Mouse (Mus musculus): ENCODE measurements around the gene Gm11037.

DNA sequence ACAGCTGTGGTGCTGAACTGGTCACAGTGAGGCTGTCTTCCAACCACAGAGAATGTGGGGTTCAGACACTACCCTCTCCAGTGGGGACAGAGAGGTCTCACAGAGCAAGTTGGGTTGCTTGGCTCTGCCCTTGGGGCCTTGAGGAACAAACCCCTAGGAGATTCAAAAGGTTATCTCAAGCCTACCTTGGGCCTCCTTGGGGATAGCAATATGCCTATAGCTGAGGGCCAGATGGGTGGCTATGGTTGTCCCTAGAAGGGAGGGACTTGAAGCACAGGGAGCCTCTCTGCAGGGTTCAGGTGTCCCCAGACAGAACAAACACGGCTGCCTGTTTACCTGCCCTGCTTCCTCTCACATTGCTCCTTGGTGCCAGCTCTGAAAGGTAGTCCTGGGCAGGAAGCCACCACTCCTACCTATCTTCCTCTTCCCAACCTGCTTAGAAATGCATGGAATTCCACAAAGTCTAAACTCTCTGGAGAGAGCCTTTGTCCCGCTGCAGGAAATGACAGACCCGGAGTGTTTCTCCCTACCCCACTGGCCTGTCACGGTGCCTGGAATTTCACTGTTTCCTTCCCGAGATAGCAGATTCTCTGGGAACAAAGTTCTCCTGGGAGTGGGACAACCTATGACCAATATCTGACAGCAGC is 6.7 kb downstream of the Gm11037 start:
- no peak for TF ChIP-seq CTCF (conservative IDR thresholded peaks at IDR 0.05; ENCODE audit: insufficient read depth, insufficient read length, low read depth, low read length)
- TF ChIP-seq POLR2A (IDR thresholded peaks at IDR 0.05; ENCODE audit: low read depth, low read length): no peak

All from kidney, adult 2 months (tissue).